Mouse (Mus musculus): ENCODE results near the gene Fbxw2.
"Not testable (repeated sequence)": the region's sequence is repeated elsewhere in the genome, so short reads cannot be mapped to it uniquely, and the experiment has no call there.

Gene Fbxw2

DNA sequence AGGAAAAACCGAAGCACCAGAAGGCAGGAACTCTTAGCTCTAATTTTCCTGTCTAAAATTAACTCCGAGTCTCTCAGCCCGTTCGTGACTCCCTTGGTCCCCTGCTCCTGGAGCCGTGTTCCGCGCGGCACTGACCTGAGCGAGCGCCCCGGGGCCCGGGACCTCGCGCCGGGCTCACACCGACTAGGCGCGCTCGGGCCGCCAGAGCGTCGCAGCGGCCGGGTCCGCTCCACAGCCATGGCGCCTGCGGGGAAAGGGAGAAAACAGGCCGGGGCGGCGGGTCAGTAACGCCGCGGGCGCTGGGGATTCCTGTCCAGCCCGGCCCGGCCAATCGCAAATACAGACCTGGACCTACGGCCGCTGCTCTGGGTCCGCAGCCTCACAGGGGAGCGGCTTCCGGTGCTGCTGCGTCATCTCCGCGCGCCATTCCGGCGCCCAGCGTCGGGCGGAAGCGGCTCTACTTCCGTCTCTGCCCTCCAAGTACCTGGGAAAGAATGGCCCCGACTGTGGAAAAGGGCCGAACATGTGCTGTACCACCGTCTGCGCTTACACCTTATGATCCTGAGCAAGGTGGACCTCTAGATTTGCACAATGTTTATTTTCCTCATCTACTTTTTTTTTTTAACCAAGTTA lies at the start of gene Fbxw2:
Gene Fbxw2 (minus strand): TSS at position 485 of the 633 bp plus-strand sequence.
- DNase-seq (ENCODE audit: low read depth): peak; percentile 79

DNA sequence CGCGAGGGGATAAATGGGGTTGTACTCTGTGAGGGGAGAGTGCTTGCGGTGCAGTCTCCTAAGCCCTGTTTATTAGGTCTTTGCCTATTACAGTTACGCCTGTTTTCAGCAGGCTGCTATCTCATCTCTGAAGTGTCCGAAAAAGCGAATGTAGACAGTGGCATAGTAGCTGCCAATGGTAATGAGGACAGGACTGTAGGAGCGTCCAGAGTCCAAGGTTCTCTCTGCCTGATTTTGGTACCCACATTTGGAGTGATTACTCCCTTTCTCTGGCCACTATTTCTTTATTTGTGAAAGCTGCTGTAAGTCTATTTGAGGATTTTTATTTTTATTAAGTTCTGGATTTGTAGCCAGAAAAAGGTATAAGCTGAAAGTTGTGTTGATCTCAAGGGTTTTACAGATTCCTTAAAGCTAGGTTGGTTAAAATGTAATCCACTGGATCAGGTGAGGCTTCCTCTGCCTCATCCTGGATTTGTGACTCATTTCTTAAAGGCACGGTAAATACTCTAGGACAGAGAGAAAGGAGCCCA lies 48.8 kb upstream of the Fbxw2 start, which contains the start of gene Psmd5:
Gene Psmd5 (minus strand): TSS at position 153 of the 530 bp plus-strand sequence.
- no peak for DNase-seq (ENCODE audit: low read depth)

DNA sequence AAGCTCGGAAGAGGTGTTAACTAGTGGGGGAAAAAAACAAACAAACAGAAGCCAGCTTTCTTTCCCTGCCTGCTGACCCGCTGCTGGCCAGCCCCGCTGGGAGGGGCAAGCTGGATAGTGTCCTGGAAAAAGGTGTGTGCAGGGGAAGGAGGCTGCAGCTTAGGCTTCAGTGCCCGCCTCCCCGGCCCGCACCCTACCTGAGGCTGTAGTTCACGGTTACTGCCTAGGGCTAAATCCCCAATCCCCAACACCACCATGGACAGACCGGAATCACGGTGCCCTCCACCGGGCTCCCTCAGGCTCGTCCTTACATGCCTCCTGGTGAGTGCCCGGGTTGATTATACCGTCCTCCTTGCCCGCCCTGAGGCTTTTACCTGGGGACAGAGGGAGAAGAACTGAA lies 48.2 kb upstream of the Fbxw2 start, which contains the start of gene Cutal:
Gene Cutal (plus strand): TSS at position 126 of the 400 bp plus-strand sequence.
- no peak for DNase-seq (ENCODE audit: low read depth)

DNA sequence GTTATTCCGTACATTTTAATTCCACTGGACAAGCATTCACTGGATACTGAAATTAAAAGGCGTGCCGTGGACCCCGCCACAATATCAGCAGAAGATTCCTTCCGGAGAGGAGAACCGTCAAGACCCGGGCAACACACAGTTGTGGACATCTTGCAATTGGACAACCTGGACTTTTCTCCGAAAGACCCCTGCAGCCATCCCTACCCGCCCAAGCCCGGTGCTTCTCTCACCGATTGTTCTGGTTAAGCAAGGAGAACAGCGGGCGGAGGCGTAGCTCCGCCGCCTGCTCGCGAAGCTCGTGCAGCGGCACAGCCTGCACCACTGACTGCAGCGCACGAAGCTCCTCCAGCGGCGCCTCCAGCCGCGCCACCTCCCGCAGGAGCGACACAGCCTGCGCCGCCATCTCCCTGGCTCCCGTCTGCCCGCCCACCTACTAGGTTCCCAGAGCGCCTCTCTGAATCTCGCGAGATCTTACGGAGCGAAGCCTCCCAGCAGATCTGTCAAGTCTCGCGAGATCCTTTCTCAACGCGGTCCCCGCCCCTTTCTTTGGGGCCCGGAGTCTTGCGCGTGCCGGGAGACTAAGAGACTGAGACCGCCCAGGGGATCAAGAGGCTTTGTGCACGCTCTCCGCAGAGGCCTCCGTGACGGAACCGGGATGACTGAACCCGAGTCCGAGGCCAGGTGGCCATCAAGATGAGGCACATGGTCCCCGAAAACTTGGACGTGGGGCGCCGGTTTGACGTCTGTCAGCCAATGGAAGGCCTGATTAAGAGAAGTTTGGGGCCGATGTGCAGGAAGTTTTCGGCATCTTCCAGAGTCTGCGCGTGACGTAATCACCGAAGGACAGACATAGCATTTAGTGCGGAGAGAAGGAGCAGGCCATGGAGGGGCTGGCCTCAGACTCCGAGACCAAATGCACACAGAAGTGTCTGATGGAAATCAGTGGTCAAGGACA lies 44.7 kb upstream of the Fbxw2 start:
- peak; percentile 97 for DNase-seq (ENCODE audit: low read depth)

DNA sequence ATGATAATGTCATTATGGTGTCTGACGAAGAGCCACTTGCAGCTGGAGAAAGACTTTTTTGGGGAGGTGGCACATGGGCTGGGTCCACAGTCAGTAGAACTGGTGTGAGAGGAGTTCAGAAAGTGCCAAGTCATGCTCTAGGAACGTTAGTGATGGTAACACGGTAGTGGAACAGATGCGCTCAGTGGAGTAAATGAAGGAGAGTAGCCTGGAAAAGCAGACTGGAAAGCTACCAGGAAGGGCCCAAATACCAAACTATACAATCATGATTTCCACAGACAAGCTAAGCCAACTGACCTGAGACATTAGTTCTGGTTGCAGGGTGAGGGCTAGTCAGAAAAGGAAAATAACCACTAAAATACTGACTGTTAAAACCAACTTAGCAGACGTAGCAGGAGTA lies 43.6 kb upstream of the Fbxw2 start:
- DNase-seq (ENCODE audit: low read depth): peak; percentile 61

DNA sequence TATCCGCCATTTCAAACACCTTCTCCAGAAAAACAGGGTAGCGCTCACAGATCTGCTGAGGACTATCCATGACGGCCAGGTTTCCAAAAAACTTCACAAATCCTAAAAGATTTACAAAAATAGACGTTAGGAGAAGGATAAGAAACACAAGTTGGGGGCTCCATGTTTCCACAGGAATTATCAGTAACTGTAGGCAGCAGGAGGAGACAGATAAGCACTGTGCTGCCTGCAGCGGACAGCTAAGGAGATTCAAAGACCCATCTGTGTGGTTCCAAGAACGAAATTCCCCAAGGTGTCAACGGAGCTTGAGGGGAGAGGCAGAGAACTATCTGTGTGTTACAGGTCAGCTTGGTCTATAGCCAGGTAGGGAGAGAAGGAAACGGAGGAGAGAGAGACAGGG lies 31.6 kb upstream of the Fbxw2 start:
- DNase-seq (ENCODE audit: low read depth): no peak

DNA sequence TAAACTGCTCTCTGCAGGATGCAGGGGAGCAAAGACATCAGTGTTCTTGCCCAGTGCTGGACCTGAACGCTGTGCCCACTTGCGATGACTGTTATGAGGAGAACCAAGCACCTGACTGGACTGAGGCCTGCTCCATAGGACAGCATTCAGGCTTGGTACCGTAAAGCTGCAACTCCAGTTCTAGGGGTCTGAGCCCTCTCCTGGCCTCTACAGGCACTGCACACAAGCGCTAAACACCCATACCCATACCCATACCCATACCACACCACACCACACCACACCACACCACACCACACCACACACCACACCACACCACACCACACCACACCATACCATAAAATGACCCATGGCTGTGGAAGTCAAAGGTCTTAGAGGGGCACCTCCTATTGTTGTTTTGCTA lies 29.2 kb upstream of the Fbxw2 start:
- no peak for DNase-seq (ENCODE audit: low read depth)

DNA sequence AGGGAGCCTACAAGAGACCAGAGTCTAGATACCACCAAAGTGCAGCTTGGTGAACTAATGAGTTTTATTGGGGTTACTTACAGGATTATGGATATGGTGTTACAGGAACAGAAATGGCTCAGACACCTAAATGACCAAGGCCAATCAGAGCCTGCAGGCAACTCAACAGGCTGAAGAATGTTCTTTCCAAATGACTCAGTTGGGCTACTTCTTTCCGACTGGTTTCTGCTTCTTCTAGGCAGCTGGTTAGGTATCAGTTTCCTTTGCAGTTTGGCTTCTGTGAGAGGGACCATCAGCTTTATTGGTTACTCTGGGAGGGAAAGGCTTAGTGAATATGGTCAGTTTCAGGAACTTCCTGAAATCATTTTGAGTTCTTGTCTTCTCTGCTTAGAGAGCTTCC lies 21.6 kb upstream of the Fbxw2 start:
- DNase-seq (ENCODE audit: low read depth): no peak

DNA sequence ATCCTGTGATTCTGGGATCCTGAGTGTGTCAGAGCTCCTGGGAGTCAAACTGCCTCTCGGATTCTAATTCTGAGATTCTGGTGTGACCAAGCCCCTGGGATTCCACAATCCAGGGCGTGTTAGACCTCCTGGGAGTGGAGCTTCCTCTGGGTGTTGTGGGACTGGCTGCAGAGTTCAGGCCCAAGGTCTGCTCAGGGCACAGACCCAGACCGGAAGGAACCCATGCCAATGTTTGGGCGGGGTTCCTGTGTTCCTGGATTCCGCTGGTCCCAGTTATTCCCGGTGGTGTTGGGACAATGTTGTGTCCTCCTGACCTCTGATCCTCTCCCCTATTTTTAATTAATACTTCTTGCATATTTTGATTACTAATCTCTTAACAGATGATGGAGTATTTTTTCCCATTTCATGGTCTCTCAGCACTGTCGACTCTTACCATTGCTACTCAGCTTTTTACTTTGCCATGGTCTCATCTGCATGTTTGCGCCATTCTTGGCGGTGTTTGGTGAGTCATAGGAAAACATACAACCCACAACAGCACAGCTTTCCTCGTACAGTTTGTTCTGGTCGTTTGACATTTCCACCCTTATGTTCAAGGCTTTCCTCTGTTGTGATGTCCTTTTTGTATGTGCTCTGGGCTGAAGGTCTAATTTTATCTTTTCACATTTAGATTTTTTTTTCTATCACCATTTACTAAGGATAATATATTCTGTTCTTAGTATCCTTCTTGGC lies 17.3 kb upstream of the Fbxw2 start:
- no peak for DNase-seq (ENCODE audit: low read depth)

DNA sequence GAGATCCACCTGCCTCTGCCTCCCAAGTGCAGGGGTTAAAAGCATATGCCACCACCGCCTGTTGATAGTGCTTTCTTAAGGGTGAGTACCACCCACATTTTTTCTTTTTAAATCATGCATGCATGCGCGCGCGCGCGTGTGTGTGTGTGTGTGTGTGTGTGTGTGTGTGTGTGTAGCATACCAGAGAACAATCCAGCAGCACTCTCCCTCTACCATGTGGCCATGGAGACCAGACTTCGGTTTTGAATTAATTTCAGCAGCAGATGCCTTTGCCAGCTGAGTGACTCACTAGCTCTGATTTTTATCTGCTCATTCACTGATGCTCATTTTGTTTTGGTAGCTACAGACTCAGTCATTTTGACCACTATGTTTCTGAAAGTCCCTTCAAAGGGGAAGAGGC lies 15.6 kb upstream of the Fbxw2 start:
- DNase-seq (ENCODE audit: low read depth): peak; percentile 37

DNA sequence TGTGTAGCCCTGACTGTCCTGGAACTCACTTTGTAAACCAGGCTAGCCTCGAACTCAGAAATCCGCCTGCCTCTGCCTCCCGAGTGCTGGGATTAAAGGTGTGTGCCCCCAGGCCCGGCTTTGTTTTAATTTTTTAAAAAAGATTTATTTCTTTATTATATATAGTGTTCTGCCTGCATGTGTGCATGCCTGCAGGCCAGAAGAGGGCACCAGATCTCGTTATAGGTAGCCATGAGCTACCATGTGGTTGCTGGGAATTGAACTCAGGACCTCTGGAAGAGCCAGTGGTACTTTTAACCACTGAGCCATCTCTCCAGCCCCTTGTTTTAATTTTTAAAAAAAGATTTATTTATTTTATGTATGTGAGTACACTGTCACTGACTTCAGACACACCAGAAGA lies 14.0 kb upstream of the Fbxw2 start:
- DNase-seq (ENCODE audit: low read depth): not testable (repeated sequence)

DNA sequence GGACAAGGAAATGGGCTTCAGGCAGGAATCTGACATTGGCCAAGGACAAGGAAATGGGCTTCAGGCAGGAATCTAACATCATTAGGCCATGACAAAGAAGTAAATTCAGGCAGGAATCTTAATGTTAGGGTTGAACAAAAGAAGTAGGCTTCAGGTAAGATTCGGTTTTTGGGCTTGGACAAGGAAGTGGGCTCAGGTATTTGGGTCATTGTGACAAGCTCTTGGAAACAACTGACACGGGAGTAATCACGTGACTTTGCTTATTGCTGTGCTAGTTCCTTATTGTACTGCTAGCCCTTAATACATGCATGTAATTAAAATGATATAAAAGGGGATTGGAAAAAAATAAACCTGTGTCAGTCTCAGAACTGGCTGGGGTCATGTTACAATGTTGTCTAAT lies 9.6 kb upstream of the Fbxw2 start:
- no peak for DNase-seq (ENCODE audit: low read depth)

DNA sequence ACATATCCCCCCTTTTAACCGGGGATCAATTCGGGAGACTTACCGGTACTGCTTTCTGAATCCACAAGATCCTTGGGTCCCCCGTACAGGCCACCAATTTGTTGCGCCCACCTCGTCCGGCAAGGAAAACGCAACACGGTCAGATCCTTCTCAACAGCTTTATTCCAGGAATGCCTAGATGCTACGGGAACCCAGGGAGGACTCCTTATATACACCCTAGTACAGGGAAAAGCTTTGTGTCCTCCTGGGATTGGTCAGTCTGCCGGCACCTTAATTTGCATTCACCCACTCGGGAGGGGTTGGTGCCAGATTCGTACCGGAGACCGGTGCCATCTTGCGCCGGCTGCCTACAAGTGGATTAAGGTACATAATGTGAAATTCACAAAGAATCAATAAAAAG lies 7.5 kb upstream of the Fbxw2 start:
- DNase-seq (ENCODE audit: low read depth): no peak

DNA sequence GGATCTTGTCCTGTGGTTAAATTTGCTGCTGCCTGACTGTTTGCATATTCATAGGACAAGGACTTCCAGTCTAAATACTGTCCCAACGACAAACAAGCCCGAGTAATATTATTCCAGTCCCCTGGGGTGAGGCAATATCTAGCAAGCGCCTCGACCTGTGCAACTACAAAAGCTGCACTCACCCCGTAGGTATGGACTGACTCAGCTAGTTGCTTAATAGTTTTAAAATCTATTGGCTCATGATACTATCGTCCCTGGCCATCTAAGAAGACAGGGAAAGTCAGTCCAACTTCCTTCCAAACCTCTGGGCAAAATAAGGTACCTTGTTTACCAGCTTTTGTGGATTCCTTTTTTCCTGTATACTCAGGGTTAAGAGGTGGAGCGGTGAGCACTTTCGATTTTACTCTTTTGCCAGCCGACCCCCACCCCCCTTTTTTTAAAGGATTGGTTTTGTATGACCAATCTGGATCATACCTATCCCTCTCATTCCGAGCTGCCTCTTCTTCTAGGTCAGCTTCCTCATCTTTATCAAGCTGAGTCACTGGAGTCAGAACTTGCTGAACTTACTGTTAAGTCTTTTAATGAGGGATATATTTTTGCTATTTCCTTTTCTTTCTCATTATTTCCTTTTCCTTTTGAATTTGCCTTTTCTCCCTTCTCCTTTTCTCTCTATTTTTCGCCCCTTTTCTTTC lies 6.8 kb upstream of the Fbxw2 start, which contains the start of gene Gm34653:
Gene Gm34653 (plus strand): TSS at position 242 of the 692 bp plus-strand sequence.
- DNase-seq (ENCODE audit: low read depth): not testable (repeated sequence)

DNA sequence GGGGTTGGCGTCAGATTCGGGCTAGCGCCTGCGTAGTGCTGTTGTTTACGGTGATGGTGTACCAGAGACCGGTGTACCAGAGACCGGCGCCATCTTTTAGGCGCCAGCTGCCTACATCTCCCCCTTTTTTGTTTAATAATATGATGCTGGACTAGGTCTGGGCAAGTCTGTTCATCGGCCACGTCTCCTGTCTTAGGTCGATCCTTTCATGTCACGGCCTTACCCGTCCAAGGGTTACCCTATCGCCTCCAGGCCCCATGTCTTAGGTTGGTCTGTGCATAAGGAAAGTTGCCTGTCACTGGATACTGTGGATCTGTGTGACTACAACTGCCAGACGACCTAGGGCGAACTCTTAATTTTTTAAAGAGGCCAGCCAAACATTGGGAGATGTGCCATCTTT lies 4.0 kb upstream of the Fbxw2 start:
- DNase-seq (ENCODE audit: low read depth): not testable (repeated sequence)

DNA sequence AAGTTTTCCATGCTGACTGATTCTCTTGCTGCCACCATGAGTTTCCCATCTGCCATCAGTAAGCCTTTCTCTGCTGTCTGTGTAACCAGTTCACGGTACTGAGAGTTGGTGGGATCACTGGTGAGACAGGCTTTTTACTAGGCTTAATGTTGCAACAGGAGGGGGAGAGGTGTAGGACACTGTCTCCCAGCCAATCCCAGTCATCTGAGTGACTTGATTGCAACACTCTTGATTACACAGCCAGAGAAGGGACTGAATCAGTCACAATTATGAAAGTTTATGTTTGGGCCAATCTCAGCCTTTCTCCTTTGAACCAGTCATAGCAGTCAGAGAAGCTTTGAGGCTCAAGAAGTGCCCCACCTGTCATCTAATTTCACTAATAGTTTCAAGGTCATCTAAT lies 1.9 kb upstream of the Fbxw2 start:
- no peak for DNase-seq (ENCODE audit: low read depth)

DNA sequence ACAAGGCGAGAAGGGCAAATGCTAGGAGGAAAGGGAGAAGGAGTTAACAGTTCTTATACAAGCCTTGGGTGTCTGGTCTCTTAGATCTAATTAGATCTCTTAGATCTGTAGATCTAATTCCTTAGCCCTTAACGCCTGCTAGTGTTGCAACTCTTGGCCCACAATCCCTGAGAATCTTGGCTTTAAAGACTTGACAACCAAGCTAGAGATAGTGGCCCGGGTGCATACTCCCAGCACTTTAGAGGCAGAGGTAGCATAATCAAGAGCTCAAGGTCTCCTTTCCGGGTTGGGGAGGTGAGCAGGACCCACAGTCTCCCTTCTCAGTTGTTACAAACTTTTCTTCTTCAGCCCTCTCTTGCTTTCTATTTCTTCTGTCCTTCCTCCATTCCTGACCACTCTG lies 1.5 kb upstream of the Fbxw2 start:
- DNase-seq (ENCODE audit: low read depth): no peak

DNA sequence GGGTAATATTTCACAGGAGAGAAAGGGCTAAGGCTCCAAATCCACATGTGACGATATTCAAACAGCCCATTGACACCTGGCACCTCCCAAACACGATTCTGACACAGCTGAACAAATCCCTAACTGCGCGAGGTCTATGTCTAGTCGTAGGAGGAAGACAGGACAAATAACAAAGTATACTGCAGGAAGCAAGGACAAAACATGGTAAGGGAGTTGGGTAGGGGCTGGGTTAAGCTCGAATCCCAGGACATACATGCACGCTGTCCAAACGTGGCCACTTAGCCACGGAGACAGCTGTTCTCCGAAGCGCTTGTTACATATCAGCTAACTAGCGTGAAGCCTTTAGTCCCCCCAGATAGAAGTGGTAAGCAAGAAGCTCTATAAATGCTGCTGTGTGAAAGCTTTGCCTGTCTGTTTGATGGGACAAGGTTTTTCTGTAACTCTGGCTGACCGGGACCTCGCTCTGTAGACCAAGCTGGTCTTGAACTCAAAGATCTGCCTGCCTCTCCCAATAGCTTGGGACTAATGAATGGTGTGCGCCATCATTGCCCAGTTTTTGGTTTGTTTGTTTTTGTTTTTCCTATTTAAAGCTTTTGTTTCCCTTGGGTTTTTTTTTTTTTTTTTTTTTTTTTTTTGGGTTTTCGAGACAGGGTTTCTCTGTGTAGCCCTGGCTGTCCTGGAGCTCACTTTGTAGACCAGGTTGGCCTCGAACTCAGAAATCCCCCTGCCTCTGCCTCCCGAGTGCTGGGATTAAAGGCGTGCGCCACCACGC lies 535 bp upstream of the Fbxw2 start:
- DNase-seq (ENCODE audit: low read depth): no peak

DNA sequence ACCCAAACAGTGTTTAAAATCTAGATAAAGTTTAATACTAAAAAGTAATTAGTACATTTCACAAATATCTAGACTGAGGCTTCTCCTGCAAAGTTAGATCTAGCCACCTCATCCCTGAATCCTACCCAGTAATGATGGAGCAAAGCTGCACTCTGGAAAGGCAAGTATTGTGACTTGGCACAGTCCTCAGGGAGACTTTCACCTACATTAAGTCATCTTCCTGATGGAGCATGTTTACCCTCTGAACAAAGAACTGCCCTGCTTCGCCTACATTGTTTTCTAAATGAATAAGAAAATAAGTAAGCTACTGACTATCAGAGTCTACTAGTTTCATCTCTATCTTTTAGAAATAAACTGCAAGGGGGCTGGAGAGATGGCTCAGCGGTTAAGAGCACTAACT lies 7.6 kb downstream of the Fbxw2 start:
- DNase-seq (ENCODE audit: low read depth): no peak

DNA sequence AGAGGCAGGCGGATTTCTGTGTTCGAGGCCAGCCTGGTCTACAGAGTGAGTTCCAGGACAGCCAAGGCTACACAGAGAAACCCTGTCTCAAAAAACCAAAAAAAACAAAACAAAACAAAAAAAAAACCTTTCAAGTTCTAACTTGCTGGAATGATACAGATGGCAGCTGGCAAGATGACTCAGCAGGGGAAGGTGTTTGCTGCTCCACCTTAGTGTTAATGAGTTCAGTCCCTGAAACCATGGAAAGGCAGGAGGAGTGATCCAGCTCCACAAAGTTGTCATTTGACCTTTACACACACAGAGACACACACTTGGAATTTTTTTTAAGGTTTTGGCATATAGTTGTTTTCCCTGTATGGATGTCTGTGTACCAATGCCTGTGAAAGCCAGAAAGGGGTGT lies 10.2 kb downstream of the Fbxw2 start:
- not testable (repeated sequence) for DNase-seq (ENCODE audit: low read depth)

DNA sequence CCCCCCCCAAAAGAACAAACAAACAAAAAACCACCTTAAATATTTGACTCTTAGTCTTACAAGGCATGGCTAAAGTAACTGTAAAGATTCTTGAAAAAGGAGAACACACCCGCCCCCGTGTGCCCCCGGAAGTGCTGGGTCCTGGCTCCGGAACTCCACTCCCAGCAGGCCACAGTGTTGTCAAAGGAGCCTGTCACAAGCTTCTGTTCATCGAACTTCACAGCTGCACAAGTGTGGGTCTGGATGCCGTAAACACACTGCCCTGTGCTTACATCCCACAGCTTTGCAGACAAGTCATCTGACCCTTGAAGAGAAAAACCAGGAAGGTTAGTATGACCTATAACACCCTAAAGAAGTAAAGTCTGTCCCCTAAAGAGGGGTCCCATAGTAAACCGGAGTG lies 13.4 kb downstream of the Fbxw2 start:
- no peak for DNase-seq (ENCODE audit: low read depth)
